Mouse (Mus musculus) hindbrain, postnatal 0 days (tissue): ENCODE measurements around the gene Olfr1484. TPM values are rescaled to one million over a fixed set of nuclear protein-coding genes. Genes with fewer than 3 reads are reported as not detected.
"Not testable (repeated sequence)": the region's sequence is repeated elsewhere in the genome, so short reads cannot be mapped to it uniquely, and the experiment has no call there.

ENCODE experiments used
- ATAC-seq: fragments of 200-750 bp; cut with Nextera tagmentation; 2 replicates; pipeline ENCODE4 v1.8.0; 2017; ENCODE audit warnings: mild to moderate bottlenecking, moderate TSS enrichment, moderate library complexity
- DNase-seq: peaks from one replicate; pipeline ENCODE4 v3.0.0-alpha.2; 2015; ENCODE audit warnings: low spot score
- H3K27ac ChIP-seq: fragments of 300-500 bp; sonication (generic); 2 replicates; pipeline ENCODE4 v1.5.1; 2014; ENCODE audit warnings: mild to moderate bottlenecking
- H3K27me3 ChIP-seq: fragments of 300-500 bp; sonication (generic); 2 replicates; pipeline ENCODE4 v1.6.1; 2014; ENCODE audit warnings: low read length, mixed read lengths; ENCODE audit not compliant: insufficient read depth
- H3K36me3 ChIP-seq: fragments of 300-500 bp; sonication (generic); 2 replicates; pipeline ENCODE4 v1.6.1; 2014; ENCODE audit warnings: low read length, mixed read lengths; ENCODE audit not compliant: insufficient read depth
- H3K4me1 ChIP-seq: fragments of 300-500 bp; sonication (generic); 2 replicates; pipeline ENCODE4 v1.6.1; 2014; ENCODE audit warnings: antibody characterized with exemption, low read length, mixed read lengths; ENCODE audit not compliant: insufficient read depth
- H3K4me2 ChIP-seq: fragments of 300-500 bp; sonication (generic); 2 replicates; pipeline ENCODE4 v1.6.1; 2014; ENCODE audit warnings: low read depth, mild to moderate bottlenecking, low read length, moderate library complexity, mixed read lengths
- H3K4me3 ChIP-seq: fragments of 300-500 bp; sonication (generic); 2 replicates; pipeline ENCODE4 v1.5.1; 2014; ENCODE audit warnings: low read length
- H3K9ac ChIP-seq: fragments of 300-500 bp; sonication (generic); replicated peaks from 2 replicates; pipeline ENCODE4 v1.6.1; 2014; ENCODE audit warnings: mild to moderate bottlenecking, low read length, moderate library complexity, mixed read lengths
- H3K9me3 ChIP-seq: fragments of 300-500 bp; sonication (generic); 2 replicates; pipeline ENCODE4 v1.6.1; 2016; ENCODE audit warnings: low read length, mixed read lengths
- CTCF ChIP-seq: IDR thresholded peaks from 2 replicates; pipeline ENCODE4 v1.5.1; 2016; ENCODE audit warnings: antibody characterized with exemption, control low read depth, low read depth
- WGBS: fragments of 180-500 bp; shearing (Covaris S2); extraction: QIAGEN DNeasy Blood & Tissue Kit; methylation state at CpG from one replicate; pipeline ENCODE4 v1.1.7; 2014; 5-methylcytosine and 5-hydroxymethylcytosine counted together
- microRNA-seq, 2 experiments: library from miRNA; unstranded; fragments of <30 nt; microRNA quantifications; one replicate each; pipeline ENCODE4; 2016
- polyA plus RNA-seq: library from polyadenylated mRNA; unstranded; fragments of >200 nt; fragmentation: Nextera tagmentation; extraction: Ambion mirVana; gene quantifications from 2 replicates; pipeline ENCODE4 v1.2.1, GENCODE M21; 2015
- total RNA-seq: library from RNA; depleted of rRNA; stranded (reverse); fragments of >200 nt; gene quantifications from 2 replicates; pipeline ENCODE4 v1.2.3, GENCODE M21; 2014; rRNA removed

The Olfr1484 gene
- total RNA-seq = not detected in 2 replicates
- polyA plus RNA-seq = not detected in 2 replicates

DNA sequence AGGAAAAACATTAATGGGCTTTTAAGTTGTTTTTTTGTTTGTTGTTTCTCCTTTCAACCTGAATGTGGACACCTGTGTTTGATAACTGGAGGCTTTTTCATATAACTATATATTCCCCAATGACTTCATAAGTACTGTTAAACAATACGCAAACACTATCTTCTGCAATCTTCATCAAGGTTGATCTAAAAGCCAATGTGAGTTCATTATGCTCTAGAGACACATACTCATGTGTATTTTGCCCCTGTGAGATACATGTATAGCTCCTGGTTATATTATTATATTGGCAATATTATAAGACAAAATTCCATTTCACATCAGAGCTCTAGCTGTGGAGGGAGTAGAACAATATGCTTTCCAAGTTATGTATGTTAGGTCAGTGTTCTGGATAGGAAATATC, at the start of gene Olfr1484:
Gene Olfr1484, plus strand, starts transcription at position 301 of the 400 bp plus-strand sequence.
- Histone ChIP-seq H3K36me3 (no peaks in the 10 kb centered on the region), H3K9me3 (no peaks in the 10 kb centered on the region), H3K27ac (no peak within 1 kb of the TSS), H3K4me2 (no peak within 1 kb of the TSS), H3K9ac (no peak within 1 kb of the TSS), H3K27me3 (no peaks in the 10 kb centered on the region), H3K4me1 (no peaks in the 10 kb centered on the region), H3K4me3 (no peak within 1 kb of the TSS)
- ATAC-seq = no peak
- DNase-seq = no peak
- no peak for TF ChIP-seq CTCF
- WGBS = 89% methylated on average over 1 of the region's 1 CpGs

DNA sequence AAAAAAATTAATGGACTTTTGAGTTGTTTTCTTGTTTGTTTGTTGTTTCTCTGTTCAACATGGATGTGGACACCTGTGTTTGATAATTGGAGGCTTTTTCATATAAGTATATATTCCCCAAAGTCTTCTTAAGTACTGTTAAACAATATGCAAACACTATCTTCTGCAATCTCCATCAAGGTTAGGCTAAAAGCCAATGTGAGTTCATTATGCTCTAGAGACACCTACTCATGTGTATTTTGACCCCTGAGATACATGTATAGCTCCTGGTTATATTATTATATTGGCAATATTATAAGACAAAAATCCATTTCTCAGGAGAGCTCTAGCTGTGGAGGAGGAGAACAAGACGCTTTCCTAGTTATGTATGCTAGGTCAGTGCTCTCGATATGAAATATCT, 33.8 kb downstream of the Olfr1484 start, which contains the start of gene Olfr1487:
Gene Olfr1487, plus strand, starts transcription at position 301 of the 400 bp plus-strand sequence.
- DNase-seq, H3K27me3 ChIP-seq, ATAC-seq, H3K4me3 ChIP-seq, H3K27ac ChIP-seq, H3K4me2 ChIP-seq, H3K36me3 ChIP-seq, H3K9ac ChIP-seq, H3K9me3 ChIP-seq, H3K4me1 ChIP-seq: not testable (repeated sequence)
- 88% methylated on average over 2 of the region's 2 CpGs for WGBS

DNA sequence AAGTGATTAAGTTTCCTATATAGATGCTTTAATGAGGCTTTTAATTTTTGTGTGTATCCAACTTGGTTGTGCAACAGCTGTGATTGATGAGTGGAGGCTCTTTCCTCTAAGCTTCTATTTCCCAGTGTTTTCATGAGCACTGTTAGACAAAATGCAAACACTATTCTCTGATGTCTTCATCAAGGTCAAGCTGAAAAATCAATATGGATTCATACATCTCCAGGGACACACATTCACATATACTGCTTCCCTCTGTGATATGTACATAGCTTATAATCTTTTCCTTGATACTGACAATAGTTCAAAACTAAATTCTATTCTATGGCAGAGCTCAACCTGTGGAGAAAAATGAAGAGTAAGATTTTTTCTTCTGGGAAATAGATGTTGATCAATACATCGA, 48.0 kb downstream of the Olfr1484 start, which contains the start of gene Olfr1489:
Gene Olfr1489, plus strand, starts transcription at position 301 of the 400 bp plus-strand sequence.
- Histone ChIP-seq H3K36me3 (no peaks in the 10 kb centered on the region), H3K4me3 (no peak within 1 kb of the TSS), H3K4me1 (no peaks in the 10 kb centered on the region), H3K27ac (no peak within 1 kb of the TSS), H3K4me2 (no peak within 1 kb of the TSS), H3K9me3 (peaks cover 16% of the 10 kb centered on the region), H3K27me3 (no peaks in the 10 kb centered on the region), H3K9ac (no peak within 1 kb of the TSS)
- DNase-seq (no peak), ATAC-seq (no peak)
- WGBS = 82% methylated on average over 1 of the region's 1 CpGs
- no peak for TF ChIP-seq CTCF

Small RNA genes within 50 kb of the gene (microRNA-seq; reads per million reads assigned to microRNA genes)
- gene Gm22323 (0 reads per million in 2 experiments), gene Gm23931 (0 reads per million in 2 experiments)

Other genes starting within 250 kb of the Olfr1484 start
- not detected in 2 replicates for gene Olfr1466, start 244.6 kb upstream of the Olfr1484 start, total RNA-seq
- not detected in 2 replicates for gene Olfr1466, start 244.6 kb upstream of the Olfr1484 start, polyA plus RNA-seq
- gene Olfr1467, start 221.3 kb upstream of the Olfr1484 start, total RNA-seq = not detected in 2 replicates
- not detected in 2 replicates for gene Olfr1467, start 221.3 kb upstream of the Olfr1484 start, polyA plus RNA-seq
- gene Olfr1469, start 175.7 kb upstream of the Olfr1484 start, total RNA-seq = not detected in 2 replicates
- gene Olfr1469, start 175.7 kb upstream of the Olfr1484 start, polyA plus RNA-seq = not detected in 2 replicates
- not detected in 2 replicates for gene Olfr1471, start 140.1 kb upstream of the Olfr1484 start, total RNA-seq
- gene Olfr1471, start 140.1 kb upstream of the Olfr1484 start, polyA plus RNA-seq = not detected in 2 replicates
- not detected in 2 replicates for gene Olfr1472, start 127.4 kb upstream of the Olfr1484 start, total RNA-seq
- gene Olfr1472, start 127.4 kb upstream of the Olfr1484 start, polyA plus RNA-seq = not detected in 2 replicates
- not detected in 2 replicates for gene Olfr1474, start 113.9 kb upstream of the Olfr1484 start, total RNA-seq
- not detected in 2 replicates for gene Olfr1474, start 113.9 kb upstream of the Olfr1484 start, polyA plus RNA-seq
- gene Olfr1475, start 103.3 kb upstream of the Olfr1484 start, total RNA-seq = not detected in 2 replicates
- gene Olfr1475, start 103.3 kb upstream of the Olfr1484 start, polyA plus RNA-seq = not detected in 2 replicates
- gene Olfr1477, start 83.0 kb upstream of the Olfr1484 start, total RNA-seq = not detected in 2 replicates
- gene Olfr1477, start 83.0 kb upstream of the Olfr1484 start, polyA plus RNA-seq = not detected in 2 replicates
- not detected in 2 replicates for gene Olfr1480, start 55.6 kb upstream of the Olfr1484 start, total RNA-seq
- gene Olfr1480, start 55.6 kb upstream of the Olfr1484 start, polyA plus RNA-seq = not detected in 2 replicates
- gene Olfr1487, start 33.9 kb downstream of the Olfr1484 start, total RNA-seq = not detected in 2 replicates
- gene Olfr1487, start 33.9 kb downstream of the Olfr1484 start, polyA plus RNA-seq = not detected in 2 replicates
- not detected in 2 replicates for gene Olfr1489, start 48.1 kb downstream of the Olfr1484 start, total RNA-seq
- not detected in 2 replicates for gene Olfr1489, start 48.1 kb downstream of the Olfr1484 start, polyA plus RNA-seq
- gene Olfr1490, start 67.6 kb downstream of the Olfr1484 start, total RNA-seq = not detected in 2 replicates
- not detected in 2 replicates for gene Olfr1490, start 67.6 kb downstream of the Olfr1484 start, polyA plus RNA-seq
- not detected in 2 replicates for gene Olfr1491, start 113.8 kb downstream of the Olfr1484 start, total RNA-seq
- gene Olfr1491, start 113.8 kb downstream of the Olfr1484 start, polyA plus RNA-seq = not detected in 2 replicates
- not detected in 2 replicates for gene Olfr1493-ps1, start 139.8 kb downstream of the Olfr1484 start, total RNA-seq
- not detected in 2 replicates for gene Olfr1493-ps1, start 139.8 kb downstream of the Olfr1484 start, polyA plus RNA-seq
- gene Olfr1494, start 156.2 kb downstream of the Olfr1484 start, total RNA-seq = not detected in 2 replicates
- gene Olfr1494, start 156.2 kb downstream of the Olfr1484 start, polyA plus RNA-seq = not detected in 2 replicates
- gene Olfr1495, start 181.1 kb downstream of the Olfr1484 start, total RNA-seq = not detected in 2 replicates
- gene Olfr1495, start 181.1 kb downstream of the Olfr1484 start, polyA plus RNA-seq = not detected in 2 replicates
- gene Olfr1496, start 194.4 kb downstream of the Olfr1484 start, total RNA-seq = not detected in 2 replicates
- not detected in 2 replicates for gene Olfr1496, start 194.4 kb downstream of the Olfr1484 start, polyA plus RNA-seq
- gene Olfr1497, start 214.7 kb downstream of the Olfr1484 start, total RNA-seq = not detected in 2 replicates
- gene Olfr1497, start 214.7 kb downstream of the Olfr1484 start, polyA plus RNA-seq = not detected in 2 replicates
- not detected in 2 replicates for gene Olfr1499, start 235.9 kb downstream of the Olfr1484 start, total RNA-seq
- gene Olfr1499, start 235.9 kb downstream of the Olfr1484 start, polyA plus RNA-seq = not detected in 2 replicates
- not detected in 2 replicates for gene Olfr1500, start 247.0 kb downstream of the Olfr1484 start, total RNA-seq
- gene Olfr1500, start 247.0 kb downstream of the Olfr1484 start, polyA plus RNA-seq = not detected in 2 replicates